Mouse (Mus musculus): ENCODE measurements around the gene Tmem52.
"Not testable (repeated sequence)": the region's sequence is repeated elsewhere in the genome, so short reads cannot be mapped to it uniquely, and the experiment has no call there.

The Tmem52 gene

GRCm38 (mm10) chr4:155468952-155469351 is at the start of gene Tmem52:
Gene Tmem52 (plus strand): TSS chr4:155469114.
- DNase-seq (ENCODE audit: extremely low read depth, insufficient read length, low spot score), result no peak

DNA sequence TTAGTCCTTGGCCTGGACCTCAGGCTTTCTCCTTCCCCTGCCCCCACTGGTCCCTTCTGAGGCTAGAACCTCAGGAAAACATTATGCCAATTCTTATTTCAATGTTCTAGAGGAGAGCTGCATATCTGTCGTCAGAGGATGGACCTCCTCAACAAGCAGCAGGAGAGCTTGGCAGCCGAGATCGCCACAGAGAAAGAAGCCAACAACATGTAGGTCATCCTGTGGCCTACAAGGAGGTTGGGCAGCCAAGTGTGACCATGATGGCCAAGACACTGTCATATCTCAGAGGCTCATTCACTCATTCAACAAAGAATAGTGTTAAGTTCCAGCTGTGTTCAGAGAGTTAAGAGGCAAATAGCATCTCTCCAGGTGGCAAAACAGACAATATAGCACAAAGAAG is 48.8 kb upstream of the Tmem52 start:
- no peak for DNase-seq (ENCODE audit: extremely low read depth, insufficient read length, low spot score)

DNA sequence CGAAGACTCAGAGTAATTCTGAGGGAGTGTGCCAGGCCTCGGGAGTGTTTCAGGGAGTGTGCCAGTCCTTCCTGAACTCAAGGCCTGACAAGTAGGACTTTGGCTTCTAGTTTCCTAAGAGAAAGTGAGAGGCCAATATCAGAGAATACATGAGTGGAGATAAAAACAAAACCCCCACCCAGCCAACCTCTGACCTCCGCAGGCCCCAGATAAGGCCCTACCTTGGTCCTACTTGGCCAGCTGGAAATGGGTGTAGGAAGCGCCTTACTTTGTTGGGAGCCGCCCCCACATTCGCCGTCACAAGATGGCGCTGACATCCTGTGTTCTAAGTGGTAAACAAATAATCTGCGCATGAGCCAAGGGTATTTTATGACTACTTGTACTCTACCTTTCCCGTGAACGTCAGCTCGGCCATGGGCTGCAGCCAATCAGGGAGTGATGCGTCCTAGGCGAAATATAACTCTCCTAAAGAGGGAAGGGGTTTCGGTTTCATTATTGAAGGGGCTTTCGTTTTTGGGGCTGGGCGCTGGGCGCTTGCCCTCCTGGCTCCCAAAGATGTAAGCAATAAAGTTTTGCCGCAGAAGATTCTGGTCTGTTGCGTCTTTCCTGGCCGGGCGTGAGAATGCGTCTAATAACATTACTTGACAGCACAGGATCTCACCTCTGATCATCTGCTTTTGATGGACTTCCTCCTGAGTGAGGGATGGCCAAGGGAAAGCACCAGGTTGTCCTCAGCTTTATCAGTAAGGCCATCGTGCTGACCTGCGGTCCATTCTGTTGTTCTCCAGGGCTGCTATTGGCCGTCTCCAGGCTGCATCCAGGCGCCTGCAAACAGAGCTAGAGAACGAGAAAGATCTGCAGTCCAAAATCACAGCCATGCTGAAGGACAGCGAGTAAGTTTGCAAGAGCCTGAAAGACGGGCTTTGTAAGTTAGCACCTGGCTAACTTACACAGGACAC is 47.2 kb upstream of the Tmem52 start:
- DNase-seq (ENCODE audit: extremely low read depth, insufficient read length, low spot score), result not testable (repeated sequence)

- DNase-seq (ENCODE audit: extremely low read depth, insufficient read length, low spot score), result no peak
These were observed 44.9 kb upstream of the Tmem52 start for GRCm38 (mm10) chr4:155423988-155424387.

DNA sequence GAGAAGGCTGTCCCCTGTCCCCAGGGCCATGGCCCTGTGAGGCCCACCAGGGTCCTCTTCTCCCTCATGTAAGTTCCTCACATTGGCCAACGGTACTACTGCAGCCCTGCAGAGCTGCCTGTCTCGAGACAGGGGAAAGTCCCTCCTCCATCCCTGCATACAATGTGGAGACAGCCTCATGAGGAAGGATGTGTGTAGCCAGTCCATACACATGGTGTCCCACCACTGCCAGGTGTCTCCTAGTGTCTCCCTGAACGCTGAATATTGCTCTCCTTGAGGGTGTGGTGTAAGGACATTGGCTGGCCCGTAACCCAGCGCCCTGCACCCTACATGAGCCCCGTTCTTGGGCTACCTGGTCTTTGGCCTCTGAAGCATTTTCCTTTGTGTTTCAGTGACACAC is 42.6 kb upstream of the Tmem52 start:
- DNase-seq (ENCODE audit: extremely low read depth, insufficient read length, low spot score), result no peak

- no peak for DNase-seq (ENCODE audit: extremely low read depth, insufficient read length, low spot score)
These were observed 40.5 kb upstream of the Tmem52 start for GRCm38 (mm10) chr4:155428442-155428841.

- DNase-seq (ENCODE audit: extremely low read depth, insufficient read length, low spot score), result no peak
These were observed 39.7 kb upstream of the Tmem52 start for GRCm38 (mm10) chr4:155429202-155429601.

DNA sequence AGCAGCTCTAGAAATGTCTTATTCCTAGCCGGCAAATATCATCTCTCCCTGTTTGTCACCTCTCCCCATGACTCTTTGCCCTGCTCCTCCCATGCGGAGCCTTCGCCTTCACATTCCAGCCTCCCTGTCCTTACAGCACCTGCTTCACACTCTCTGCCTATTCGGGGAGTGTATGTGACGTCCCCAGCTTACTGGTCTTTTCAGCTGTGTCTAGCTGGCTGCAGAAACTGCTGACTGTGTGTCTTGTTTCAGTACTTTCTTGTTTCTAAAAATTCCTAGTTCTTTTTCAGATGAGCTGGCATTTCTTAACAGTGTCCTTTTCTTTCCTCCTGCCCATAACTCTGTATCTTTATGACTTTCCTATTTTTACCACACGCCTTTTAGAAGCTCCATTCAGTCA is 36.6 kb upstream of the Tmem52 start:
- DNase-seq (ENCODE audit: extremely low read depth, insufficient read length, low spot score), result no peak

- DNase-seq (ENCODE audit: extremely low read depth, insufficient read length, low spot score), result no peak
These were observed 34.9 kb upstream of the Tmem52 start for GRCm38 (mm10) chr4:155433993-155434392.

DNA sequence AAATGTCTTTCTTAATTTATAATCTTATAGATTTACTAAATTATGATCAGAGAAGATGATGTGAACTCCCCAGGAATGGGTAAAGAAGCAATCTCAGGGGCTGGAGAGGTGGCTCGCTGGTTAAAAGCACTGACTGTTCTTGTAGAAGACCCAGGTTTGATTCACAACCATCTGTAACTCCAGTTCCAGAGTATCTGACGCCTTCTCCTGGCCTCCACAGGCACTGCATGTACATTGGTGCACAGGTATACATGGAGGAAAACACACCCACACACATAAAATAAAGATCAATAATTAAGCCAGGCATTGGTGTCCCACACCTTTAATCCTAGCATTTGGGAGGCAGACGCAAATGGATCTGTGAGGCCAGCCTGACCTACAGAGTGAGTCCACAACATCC is 26.1 kb upstream of the Tmem52 start:
- DNase-seq (ENCODE audit: extremely low read depth, insufficient read length, low spot score), result no peak

- no peak for DNase-seq (ENCODE audit: extremely low read depth, insufficient read length, low spot score)
These were observed 17.3 kb upstream of the Tmem52 start for GRCm38 (mm10) chr4:155451597-155451996.

GRCm38 (mm10) chr4:155458575-155458974 is 10.3 kb upstream of the Tmem52 start:
- no peak for DNase-seq (ENCODE audit: extremely low read depth, insufficient read length, low spot score)

DNA sequence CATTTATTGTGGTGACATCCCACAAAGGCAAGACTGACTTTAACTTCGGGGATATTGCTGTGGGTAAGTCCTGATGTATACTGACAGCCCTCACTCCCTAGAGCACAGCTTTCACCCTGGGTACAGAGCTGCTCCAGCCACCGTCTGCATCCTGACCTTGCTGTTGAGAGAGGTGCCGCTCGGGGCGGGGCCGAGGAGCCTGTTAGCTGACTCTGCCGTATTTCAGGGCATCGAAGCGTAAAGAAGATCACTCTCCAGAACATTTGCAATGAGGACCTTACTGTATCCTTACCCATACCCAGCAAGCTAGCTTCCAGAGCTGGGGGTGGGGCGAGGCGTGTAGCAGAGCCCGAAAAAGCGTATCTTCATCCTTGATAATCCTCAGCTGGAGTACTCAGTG is 5.9 kb upstream of the Tmem52 start:
- DNase-seq (ENCODE audit: extremely low read depth, insufficient read length, low spot score), result no peak

GRCm38 (mm10) chr4:155463611-155464010 is 5.3 kb upstream of the Tmem52 start:
- DNase-seq (ENCODE audit: extremely low read depth, insufficient read length, low spot score), result no peak

- DNase-seq (ENCODE audit: extremely low read depth, insufficient read length, low spot score), result no peak
These were observed 4.9 kb upstream of the Tmem52 start for GRCm38 (mm10) chr4:155464061-155464460.

DNA sequence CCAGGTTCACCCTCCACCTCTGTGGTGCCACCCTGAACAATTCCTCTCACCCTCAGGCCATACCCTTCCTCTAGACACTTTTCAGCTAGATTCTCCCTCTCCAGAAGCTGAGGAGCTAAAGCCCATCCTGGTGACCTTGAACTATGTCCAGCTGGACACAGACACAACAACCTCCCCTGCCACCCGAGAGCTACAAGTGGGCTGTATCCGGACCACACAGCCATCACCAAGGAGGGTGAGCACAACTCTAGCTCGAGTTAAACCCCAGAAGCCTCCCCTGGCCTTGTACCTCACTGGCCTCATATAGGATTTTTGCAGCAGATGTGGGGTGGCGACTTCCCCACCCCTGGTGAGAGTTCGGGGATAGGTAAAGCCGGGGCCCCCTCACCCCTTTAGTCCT is 3.3 kb upstream of the Tmem52 start:
- DNase-seq (ENCODE audit: extremely low read depth, insufficient read length, low spot score), result no peak

DNA sequence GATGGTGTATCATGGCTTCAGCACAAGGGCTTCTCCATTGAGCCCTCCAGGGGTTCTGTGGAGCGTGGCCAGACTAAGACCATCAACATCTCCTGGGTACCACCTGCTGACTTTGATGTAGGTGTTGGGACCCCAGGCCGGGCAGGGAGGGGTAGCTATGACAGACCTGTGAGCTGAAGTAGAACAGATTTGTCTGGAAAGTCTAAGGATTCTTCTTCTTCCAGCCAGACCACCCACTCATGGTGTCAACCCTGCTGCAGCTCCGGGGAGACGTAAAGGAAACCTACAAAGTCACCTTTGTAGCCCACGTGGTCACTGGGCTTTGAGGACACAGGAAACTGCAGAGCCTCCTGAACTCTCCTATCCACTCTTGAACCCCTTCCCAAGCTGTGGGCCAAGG is 2.8 kb upstream of the Tmem52 start:
- no peak for DNase-seq (ENCODE audit: extremely low read depth, insufficient read length, low spot score)

DNA sequence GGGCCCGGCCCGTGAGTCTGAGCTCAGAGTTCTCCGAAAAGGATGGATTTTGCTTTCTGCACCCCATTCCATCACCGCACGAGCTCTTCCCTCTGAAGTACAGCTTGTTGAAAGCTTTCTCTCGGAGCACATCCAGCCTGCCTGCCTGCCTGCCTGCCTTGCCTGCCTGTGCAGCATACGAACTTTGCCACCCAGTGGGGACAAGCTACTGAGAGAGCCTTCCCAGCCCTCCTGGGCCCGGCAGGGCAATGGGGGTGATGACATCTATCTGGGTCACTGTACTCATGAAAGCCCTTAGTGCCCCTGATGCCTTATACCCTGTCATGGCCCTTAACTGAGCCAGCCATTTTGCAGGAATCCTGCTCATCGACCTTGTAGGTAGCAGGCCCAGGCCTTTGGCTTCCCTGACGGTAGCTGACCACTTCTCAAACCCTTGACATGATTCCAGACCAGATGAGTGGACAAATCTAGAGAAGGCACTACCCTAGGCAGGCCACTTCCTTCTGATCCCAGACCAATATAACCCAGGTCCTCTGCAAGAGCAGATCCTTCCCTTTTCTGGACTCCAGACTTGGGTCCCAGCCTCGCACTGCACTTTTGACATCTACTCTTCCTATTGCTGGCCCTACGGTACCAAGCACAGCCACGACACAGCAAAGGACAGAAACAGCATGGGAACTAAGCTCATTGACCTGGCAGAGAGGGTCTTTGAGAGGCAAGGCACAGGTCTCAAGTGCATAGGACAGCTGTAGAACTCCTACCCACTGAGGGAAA is 1.5 kb upstream of the Tmem52 start:
- no peak for DNase-seq (ENCODE audit: extremely low read depth, insufficient read length, low spot score)

GRCm38 (mm10) chr4:155469590-155470262 is 812 bp downstream of the Tmem52 start:
- no peak for DNase-seq (ENCODE audit: extremely low read depth, insufficient read length, low spot score)

DNA sequence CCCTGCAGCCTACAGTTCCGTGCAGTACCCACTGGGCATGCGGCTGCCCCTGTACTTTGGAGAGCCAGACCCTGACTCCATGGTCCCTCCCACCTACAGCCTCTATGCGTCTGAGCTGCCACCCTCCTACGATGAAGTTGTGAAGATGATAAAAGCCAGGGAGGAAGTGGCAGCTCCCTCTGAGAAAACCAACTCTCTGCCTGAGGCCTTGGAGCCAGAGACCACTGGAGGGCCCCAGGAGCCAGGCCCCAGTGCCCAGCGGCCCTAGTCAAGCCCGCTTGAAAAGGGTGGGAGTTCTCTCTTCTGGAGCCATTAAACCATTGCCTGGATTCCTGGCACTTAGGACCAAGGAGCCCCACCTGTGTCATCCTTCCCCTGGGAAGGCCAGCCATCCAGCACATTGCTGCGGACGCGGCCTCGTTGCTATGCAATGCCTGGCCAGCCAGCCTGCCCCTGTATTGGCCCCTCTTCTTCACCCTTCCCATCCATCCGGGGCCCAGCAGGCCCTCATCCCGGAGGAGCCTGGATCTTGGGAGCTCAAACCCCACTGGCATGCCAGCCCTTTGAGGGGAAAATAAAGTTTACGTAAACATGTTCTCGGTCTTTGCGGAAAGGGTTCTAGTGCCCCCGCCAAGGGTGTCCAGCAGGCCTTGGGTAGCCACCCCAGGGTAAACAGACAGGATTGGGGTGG is 1.5 kb downstream of the Tmem52 start:
- no peak for DNase-seq (ENCODE audit: extremely low read depth, insufficient read length, low spot score)

DNA sequence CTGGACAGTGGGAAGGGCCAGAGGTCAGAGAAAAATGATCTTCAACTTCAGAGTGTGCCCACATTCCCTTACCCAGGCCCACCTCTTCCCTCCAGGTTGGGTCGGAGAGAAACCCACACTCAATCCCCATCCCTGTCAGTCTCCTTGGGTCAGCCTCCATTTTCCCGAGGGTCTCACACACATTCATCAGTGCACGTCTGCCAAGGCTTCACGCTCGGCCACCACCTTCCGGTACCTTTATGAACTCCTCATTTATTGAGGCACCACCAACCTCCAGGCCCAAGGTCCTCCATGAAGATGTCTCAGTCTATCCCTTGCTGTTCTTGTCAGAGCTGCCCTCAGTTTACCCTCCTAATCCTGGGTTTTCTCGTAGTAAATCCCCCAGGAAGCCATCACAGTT is 2.1 kb downstream of the Tmem52 start:
- no peak for DNase-seq (ENCODE audit: extremely low read depth, insufficient read length, low spot score)

Data from 3134 (cell line).